Mouse (Mus musculus) frontal cortex, postnatal 10 days (tissue): ENCODE results near the gene Ahnak.
"Not testable (repeated sequence)": the region's sequence is repeated elsewhere in the genome, so short reads cannot be mapped to it uniquely, and the experiment has no call there.

Experiments used
- DNase-seq, 2 experiments: peaks; one replicate each; pipeline ENCODE4 v3.0.0; 2022; ENCODE audit warnings: low spot score in 2 of 2, mixed read lengths in 1 of 2

The Ahnak gene

DNA sequence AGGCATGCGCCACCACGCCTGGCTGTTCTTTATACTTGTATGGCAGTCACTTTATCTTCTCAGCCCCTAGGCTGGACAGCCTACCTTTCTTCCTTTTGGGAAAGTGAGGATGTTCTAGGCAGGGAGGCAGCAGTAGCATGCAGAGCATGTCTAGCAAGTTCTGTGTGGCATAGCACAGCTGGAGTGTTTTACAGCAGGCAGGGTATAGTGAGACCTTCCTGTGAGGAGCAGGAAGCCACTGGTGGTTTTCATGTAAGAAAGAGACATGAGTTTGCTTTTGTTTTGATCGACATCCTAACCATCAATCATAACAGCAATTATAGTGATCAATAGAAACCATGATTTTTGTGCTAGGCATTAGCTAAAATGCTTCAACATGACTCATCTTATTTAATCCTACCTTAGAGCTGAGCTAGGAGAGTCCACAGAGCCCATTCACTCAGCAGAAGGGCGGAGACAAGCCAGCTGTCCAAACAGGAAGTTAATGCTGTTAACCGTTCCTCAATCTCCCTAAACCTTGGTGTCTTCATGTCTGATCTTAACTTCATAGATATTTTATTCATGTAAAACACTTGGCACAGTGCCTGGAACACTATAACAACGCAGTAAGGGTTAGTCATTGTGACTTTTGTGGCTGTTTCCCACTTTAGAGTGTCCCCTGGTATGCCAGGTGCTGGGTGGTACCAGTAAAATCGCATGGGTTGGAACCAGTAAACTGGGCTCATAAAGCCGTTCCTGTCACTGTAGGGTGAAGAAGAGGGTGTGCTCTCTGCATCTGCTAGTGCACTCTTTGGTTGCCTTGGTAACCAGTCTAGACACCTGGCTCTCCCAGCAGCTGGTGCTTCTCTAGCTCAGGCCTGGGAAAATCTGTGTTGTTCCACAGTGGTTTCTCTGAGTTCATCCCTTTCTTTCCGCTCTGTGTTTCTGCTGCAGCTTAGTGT, 76.8 kb downstream of the Ahnak start:
- DNase-seq: peak; percentile 28 to 32

DNA sequence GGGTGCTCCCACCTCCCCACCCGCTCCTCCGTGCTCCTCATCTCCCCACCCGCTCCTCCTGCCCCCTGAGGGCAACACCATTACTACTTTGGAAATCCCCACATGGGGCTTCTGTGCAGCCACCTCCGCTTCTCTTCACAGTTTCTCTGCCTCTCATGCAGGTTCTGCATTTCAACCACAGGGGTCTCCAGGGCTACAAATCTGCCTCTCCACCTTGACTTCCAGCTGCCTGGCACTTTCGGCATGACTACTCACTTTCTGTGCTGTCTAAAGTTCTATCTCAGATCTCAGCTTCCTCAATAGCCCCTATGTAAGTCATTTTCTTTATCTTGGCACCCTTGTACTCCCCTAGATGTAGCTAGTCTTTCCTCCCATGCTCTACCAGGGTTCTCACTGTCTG, 78.2 kb downstream of the Ahnak start:
- DNase-seq: no peak

DNA sequence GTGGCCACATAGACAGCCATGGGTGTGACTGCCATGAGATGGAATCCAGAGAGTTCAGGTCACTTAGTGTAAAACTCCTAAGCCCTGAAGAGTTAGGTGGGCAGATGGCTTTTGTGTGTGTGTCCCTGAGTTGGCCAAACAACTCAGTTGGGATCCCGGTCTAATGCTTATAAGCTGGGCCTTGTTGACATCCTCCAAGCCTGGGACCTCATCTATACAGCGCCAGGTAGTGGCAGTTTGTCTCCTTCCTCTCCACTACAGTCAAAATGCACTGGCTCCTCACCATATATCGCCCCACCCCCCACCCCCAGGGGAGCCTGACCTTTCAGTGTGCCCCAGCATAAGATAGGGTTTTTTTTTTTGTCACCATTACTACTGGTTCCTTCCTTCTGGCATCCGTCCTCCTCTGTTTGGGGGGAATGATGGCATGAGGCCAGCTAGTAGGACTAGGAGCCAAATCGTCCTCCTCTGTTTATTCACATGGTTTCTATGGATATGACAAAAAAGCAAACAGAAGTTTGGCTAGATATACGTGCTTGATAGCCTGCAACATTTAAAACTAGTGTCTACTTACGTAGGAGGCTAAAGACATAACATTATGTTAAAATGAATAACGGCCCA, 80.7 kb downstream of the Ahnak start:
- peak in 1 of 2 experiments; percentile 34 for DNase-seq

DNA sequence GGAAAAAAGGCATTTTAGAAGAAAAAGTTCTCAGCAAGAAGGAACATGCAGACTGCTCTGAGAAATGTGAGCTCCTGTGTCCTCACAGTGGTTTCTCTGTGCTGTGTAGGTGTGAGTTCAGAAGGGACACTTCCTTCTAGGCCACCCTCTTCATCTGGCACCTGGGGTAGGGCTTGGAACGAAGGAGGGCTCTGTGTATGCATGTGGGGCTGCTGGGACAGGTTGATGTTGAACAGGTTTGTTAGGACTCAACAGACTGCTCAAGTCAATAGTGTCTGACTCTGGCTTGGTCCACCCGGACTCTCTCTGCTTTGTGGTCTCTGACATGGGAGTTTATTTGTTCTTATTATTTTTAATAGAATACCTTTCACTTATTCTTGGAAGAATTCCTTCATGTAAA, 81.2 kb downstream of the Ahnak start:
- DNase-seq: no peak

DNA sequence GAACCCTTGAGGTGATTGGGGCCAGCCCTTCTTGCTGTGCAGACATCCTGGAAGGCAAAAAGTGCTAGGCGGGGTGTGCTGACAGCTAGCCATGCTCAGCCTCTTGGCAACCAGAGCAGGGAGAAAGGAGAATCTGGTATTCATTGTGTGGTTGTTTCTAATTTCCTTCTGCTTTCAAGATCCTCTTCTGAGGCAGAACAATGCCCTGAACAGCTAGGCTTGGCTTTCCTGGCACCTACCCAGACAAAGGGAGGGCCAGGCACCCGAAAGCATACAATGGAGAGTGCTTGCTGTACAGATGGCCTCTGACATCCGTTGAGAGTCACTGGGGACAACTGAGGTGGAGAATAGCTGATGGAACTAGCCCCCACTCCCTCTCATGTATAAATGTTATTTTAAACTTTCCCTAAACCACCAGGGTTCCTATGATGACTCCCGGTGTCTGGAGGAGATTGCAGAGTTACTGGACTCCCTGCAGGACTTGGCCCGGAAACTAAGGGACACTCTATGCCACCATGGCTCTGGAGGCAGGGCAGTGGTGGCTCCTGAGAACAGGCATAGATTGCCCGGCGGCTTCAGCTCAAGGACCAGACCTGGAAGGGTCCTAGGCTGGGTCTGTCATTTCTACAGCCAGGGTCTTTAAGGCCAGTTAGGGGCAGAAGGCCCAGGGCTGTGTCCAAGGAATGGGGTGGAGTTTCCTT, 82.5 kb downstream of the Ahnak start:
- DNase-seq: peak in 1 of 2 experiments; percentile 41

DNA sequence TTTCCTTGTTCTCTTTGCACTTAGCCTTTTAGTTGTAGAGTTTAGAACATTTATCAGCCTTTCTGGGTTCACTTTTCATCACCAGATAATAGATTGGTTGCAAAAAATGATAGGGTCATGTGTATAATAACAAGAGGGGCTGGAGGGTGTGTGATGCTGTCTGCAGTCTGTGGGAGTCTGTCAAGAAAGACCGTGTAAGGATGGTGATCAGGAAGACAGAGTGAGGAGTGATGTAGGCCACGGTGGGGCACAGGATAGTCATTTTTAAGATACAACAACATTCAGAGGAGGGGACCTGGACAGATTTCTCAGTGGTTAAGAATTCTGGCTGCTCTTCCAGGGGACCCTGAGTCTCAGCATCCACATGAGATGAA, 83.1 kb downstream of the Ahnak start:
- DNase-seq: no peak

DNA sequence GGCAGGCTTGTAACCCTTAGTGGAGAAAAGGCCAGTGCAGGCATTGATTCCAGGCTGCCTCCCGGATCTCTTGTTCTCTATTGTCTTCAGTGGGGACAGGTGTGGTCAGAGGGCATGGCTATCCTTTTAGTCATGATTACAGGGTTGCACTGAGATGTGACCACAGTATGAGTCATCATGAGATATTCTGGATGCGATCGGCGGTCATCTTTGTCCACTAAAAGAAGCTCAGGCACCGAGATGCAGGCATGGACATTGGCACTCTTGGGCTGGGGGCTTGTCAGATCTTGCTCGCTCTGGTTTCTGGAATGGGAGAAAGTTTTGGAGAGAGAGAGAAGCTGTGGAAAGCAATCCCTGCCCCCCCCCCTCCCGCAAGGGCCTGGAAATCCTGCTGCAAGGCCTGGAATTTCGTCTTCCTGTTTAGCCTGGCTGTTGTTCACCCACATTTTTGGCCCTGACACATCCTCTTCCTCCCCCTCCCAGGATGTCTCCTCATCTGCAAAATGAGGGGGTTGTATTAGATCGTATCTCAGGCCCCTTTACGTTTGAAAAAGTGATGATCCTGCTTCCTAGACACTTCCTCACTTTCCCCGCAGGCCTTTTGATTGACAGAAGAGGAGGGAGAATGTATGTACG, 84.8 kb downstream of the Ahnak start:
- DNase-seq: no peak

DNA sequence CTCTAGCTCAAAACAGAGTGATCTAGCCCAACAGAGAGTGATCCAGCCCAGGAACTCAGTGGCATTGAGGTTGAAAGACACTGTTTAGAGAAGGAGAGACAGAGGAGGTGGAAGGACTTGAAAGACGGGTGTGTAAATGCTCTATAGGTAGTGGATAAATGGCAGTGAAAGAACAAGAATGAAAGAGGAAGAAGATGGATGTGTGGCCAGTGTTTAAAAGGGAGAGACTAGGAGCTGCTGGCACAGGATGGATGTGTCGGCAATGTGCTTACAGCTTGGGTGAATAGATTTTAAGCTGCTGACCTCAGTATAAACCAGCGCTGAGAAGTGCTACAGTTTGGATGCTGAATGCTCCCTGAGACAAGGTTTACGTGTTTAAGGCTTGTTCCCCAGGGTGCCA, 85.3 kb downstream of the Ahnak start:
- DNase-seq: no peak

DNA sequence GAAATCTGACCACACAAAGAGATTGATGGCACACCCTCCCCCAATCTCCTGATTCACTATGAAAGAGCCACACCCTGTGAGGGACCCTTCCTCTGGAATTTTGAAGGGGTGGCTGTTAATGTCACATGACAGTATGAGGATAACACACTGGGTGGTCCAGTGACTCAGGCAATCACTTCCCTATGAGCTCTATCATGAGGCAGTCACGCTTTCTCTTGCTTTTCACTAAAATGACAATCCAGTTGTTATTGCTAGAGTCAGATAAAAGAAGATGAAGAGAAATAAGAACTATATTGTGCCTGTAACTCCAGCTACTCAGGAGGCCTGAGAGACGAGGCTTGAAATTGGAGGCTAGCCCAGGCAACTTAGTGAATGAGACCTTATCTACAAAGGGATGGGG, 86.5 kb downstream of the Ahnak start:
- DNase-seq: no peak

DNA sequence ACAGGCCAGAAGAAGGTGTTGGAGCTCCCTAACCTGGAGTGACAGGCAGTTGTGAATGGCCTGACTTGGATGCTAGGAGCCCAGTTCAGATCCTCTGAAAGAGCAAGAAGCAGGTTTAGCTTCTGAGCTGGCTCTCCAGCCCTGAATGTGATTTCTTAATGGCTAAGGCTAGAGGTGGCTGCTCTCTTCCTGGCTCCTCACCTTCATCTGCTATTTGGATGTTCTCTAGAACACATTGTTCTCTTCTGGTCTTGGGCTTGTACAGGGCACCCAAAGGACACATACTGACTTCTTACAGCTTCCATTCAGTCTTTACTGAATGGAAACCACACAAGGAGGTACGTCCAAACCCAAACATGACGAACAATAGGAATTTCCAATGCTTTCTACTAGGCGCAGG, 87.0 kb downstream of the Ahnak start:
- DNase-seq: no peak

DNA sequence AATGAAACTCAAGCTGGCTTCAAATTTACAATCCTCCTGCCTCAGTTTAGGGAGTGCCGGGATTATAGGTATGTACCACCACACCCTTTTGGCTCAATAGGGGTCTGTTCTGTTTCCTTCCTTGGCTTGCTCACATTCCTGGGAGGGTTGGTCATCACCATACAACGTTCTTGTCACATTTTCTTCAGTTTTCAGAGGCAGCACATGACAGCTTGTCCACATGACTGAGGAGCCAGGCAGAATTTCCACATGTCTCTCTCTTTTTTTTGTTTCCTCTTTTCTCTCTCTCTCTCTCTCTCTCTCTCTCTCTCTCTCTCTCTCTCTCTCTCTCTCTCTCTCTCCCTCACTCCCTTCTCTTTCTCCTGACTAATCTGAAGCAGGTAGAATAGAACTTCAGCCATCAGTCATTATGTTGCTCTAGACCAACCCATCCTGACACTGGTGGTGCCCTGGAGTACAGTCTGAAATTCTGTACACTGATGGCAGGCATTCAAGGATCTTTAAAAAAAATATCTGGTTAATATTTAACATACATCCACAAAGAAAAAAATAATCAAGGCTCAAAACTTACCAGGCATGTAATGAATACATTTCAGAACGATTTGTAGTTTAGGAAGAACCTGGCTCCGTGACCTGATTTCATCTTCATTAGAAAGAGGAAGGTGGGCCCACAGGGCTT, 88.0 kb downstream of the Ahnak start:
- no peak for DNase-seq

DNA sequence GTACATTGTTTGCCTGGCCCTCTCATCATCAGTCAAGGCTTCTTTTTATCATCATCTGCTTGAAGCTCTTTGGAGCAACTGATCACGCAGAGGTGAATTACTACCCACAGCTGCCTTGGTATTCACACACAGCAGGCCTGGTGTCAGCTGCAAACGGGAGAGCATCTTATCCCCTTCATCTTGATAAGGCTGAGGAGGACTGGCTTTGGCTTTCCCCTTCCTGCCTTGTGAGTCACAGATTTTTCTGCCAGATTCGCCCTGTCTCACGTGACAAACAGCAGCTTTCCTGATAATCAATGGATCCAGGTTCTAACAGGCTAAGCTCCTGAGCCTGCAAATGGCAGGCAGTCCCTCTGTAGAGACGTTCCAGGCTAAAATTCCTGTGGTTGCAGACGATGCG, 90.8 kb downstream of the Ahnak start:
- DNase-seq: no peak

DNA sequence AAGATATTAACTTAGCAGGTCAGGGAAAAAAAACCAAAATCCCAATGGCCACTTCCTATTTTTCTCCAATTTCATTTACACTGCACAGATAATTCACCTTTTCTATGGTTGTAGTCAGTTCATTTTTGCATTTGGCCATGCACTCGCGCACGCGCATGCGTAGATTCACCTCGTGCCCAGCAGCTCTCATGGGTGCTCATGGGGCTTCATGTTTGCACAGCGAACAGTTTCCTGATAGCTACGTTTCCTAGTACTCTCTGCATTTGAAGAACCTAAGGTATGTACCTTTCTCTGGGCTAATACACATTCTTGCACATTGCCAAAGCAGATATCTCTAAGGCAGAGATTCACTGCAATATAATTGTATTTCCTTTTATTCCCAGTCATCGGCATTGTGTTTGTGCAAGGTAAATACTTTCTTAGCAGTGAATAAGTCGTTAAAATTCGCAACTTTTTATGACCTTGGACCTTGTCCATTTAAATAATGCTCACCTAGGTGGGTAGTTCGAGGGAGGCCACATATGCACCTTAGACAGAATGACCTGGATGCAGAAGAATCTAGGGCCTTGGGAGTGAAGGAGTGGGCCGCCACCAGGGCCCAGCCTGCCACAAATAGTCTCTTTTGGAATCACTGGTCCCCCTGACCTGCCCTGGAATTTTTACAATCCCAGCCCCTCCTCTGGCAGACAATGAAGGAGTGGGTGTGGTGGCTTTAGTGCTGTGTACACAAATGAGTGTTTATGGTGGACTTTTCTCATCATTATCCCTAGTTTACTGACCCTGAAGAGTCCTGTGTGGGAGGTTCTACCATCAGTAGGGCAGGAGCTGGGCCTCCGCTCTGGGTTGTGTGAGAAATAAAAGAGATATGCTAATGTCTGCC, 92.5 kb downstream of the Ahnak start:
- no peak for DNase-seq

DNA sequence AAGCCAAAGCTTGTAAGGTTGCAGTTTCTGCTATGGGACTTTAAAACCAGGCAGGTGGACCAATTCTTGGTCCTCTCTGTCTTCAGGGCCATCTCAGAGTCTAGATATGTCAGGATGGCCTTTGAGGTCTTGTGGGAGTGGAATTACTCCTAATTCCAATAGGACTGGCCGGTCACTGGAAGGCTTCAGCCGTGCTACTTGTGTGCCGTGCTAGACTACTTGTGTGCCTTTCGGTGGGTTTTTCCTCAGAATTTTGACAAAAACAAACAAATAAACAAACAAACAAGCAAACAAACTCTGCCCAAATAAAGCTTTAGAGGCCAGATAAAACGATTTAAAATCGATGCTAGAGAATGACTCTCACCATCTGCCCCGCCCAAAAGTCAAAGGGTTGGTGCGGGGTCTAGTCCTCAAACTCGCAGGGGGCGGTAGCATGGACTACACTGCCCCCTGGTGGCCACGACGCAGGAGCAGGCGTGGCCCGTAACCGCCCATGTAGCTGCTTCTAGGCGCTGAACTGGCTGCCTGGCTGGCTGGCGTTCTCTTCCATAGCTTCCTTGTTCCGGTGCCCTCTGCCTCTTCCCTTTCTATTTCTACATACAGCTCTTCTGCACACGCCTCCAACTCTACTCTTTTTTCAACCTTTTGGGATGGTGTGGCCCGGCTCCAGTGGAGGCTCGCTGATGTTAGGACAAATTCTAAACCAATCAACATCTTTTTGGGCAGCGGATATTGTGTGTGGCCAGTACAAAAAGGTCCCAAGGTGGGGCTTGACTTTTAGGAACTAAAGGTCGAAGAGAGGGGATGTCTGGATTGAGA, 93.3 kb downstream of the Ahnak start:
- peak; percentile 52 to 75 for DNase-seq

DNA sequence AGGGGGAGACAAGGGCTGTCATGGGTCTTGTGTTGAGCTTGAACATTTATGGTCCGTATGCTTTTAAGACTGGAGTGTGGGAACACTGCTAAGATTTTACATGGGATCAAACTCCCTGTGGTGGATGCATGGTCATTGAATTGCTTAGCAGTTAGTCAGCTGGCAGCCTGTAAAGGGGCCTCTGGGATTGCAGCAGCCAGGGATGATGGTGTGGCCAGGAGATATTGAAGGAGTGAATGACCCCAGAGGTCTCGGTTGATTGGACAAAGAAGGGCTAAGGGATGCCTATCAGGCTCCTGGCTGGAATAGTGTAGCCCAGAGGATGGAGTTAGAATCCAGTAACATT, 93.9 kb downstream of the Ahnak start:
- no peak for DNase-seq

DNA sequence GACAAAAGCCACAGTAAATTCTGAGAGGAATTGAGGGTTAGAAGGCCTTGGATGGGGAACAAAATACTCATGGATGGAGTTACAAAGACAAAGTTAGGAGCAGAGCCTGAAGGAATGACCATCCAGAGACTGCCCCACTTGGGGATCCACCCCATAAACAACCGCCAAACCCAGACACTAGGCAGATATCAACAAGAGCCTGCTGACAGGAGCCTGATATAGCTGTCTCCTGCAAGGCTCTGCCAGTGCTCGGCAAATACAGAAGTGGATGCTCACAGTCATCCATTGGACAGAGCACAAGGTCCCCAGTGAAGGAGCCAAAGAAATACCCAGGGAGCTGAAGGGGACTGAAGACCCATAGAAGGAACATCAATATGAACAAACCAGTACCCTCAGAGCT, 94.8 kb downstream of the Ahnak start:
- DNase-seq: not testable (repeated sequence)

DNA sequence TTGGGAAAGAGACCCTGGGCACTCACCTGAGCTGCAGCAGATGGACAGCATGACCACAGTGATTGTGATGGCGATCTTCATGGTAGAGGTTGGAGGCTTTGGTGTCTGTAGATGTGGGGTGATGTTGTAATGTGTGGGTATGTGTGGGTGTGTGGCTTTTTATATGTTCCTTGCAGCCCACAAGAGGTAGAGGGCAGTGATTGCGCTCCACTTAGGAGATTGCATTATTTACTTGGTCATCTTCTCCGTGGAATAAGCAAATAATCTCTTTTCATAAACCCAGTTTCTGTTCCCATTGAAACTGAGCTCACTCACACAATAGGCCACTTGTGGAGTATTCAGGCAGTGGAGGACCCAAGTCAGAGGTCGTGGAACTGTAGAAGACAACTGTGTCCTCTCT, 98.7 kb downstream of the Ahnak start, which contains the start of gene Scgb1a1:
Gene Scgb1a1, minus strand, starts transcription at position 138 of the 400 bp plus-strand sequence.
- DNase-seq: no peak

DNA sequence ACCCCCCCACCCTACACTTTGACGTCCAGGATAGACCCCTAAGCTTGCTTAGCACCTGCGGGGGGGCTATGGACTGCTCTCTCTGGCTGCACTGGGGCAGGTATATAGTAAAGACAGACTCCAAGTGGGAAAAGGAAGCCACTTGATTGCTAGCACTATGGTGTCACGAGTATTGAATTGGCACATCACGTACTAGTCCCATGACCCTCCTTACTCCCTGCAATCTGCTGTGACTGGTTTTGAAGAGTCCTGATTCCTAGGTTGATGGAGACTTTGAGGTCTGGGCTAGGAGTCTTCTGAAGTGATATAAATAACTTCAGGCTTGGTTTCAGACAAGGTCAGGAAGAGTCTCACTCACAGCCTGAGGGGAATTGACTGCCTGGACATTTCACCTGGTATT, 101.1 kb downstream of the Ahnak start:
- no peak for DNase-seq

DNA sequence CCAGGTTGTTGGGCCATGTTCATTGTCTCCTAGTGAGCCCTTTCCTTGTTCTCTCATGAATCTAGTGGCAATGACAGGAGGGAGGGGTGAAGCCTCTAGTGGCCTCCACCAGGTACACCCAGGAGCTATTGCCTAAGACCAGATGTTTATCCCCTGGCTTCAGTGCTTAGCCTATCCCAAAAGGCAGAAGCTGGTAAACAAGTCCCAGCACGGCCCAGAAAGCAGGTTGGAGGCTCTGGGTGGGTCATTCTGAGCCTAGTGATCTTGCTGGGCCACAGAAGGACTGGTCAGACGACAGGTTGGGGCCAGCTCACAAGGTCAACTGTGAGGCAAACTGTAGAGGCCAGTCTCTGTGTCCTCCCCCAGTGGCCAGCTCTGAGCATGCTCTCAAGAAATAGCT, 101.6 kb downstream of the Ahnak start:
- DNase-seq: no peak

DNA sequence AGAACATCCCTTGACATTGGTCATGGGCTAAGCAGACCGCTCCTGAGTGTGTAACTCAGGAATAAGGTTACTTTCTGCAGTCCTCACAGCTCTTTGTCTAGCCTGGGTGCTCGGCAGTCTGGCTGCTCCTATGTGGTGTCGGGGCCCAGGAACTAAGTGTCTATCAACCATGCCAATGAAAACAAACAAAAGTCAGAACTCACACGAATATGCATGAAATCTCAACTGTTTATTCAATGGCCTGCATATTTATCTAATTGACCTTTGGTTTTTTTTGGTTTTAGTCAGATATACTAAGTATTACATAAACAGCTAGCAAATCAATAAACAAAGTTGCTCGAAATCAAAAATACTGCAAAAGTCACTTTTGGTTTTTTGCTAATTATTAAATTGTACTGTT, 106.0 kb downstream of the Ahnak start:
- no peak for DNase-seq
